Mouse (Mus musculus) spleen, postnatal 0 days (tissue): Measurements from ENCODE around the gene Zbtb49. TPM values are rescaled to one million over a fixed set of nuclear protein-coding genes. Genes with fewer than 3 reads are reported as not detected.

Source experiments
- polyA plus RNA-seq: library from polyadenylated mRNA; unstranded; fragments of >200 nt; fragmentation: Nextera tagmentation; extraction: Ambion mirVana; gene quantifications from 2 replicates; pipeline ENCODE4 v1.2.1, GENCODE M21; 2015

The Zbtb49 gene
- 4.5 and 5.3 TPM in 2 replicates for polyA plus RNA-seq

GRCm38 (mm10) chr5:38220328-38220912, at the start of gene Zbtb49, which contains the start of gene Lyar:
TSS of gene Zbtb49 (minus strand) at chr5:38220457.
TSS of gene Lyar (plus strand) at chr5:38220470.

GRCm38 (mm10) chr5:38260107-38260682, 39.9 kb upstream of the Zbtb49 start, which contains the start of gene Tmem128:
TSS of gene Tmem128 (plus strand) at chr5:38260185.

GRCm38 (mm10) chr5:38159634-38160413, 60.4 kb downstream of the Zbtb49 start, which contains the start of gene Nsg1:
TSS of gene Nsg1 (minus strand) at chr5:38159907.

Other genes starting within 250 kb of the Zbtb49 start
- gene Stx18, start 181.7 kb downstream of the Zbtb49 start, polyA plus RNA-seq = 14.8 and 15.9 TPM in 2 replicates
- 3.5 and 4.6 TPM in 2 replicates for gene Nsg1, start 60.5 kb downstream of the Zbtb49 start, polyA plus RNA-seq
- 90.0 and 92.3 TPM in 2 replicates for gene Lyar, start within 50 bp of the Zbtb49 start, polyA plus RNA-seq
- 73.1 and 78.7 TPM in 2 replicates for gene Tmem128, start 39.7 kb upstream of the Zbtb49 start, polyA plus RNA-seq
- 0.04 TPM in 1 of 2 replicates, not detected in the other for gene Otop1, start 55.5 kb upstream of the Zbtb49 start, polyA plus RNA-seq
- gene Drd5, start 98.9 kb upstream of the Zbtb49 start, polyA plus RNA-seq = not detected in 2 replicates